Mouse (Mus musculus): ENCODE measurements around the gene Nhlrc3.

Gene Nhlrc3

GRCm38 (mm10) chr3:53454005-53454404 lies 9.1 kb downstream of the Nhlrc3 start:
- DNase-seq, result no peak

- DNase-seq, result no peak
Observed at GRCm38 (mm10) chr3:53453346-53453745, 9.8 kb downstream of the Nhlrc3 start.

GRCm38 (mm10) chr3:53452351-53452750 lies 10.8 kb downstream of the Nhlrc3 start:
- DNase-seq, result no peak

- no peak for DNase-seq
Observed at GRCm38 (mm10) chr3:53450666-53451065, 12.5 kb downstream of the Nhlrc3 start.

- DNase-seq, result peak; percentile 82
Observed at GRCm38 (mm10) chr3:53448208-53448607, 14.9 kb downstream of the Nhlrc3 start.

- no peak for DNase-seq
Observed at GRCm38 (mm10) chr3:53446801-53447200, 16.3 kb downstream of the Nhlrc3 start.

- DNase-seq, result no peak
Observed at GRCm38 (mm10) chr3:53445540-53445939, 17.6 kb downstream of the Nhlrc3 start.

GRCm38 (mm10) chr3:53436550-53436949 lies 26.6 kb downstream of the Nhlrc3 start:
- DNase-seq, result no peak

- no peak for DNase-seq
Observed at GRCm38 (mm10) chr3:53434610-53435009, 28.5 kb downstream of the Nhlrc3 start.

GRCm38 (mm10) chr3:53423576-53423975 lies 39.6 kb downstream of the Nhlrc3 start:
- no peak for DNase-seq

GRCm38 (mm10) chr3:53422691-53423090 lies 40.4 kb downstream of the Nhlrc3 start:
- no peak for DNase-seq

- no peak for DNase-seq
Observed at GRCm38 (mm10) chr3:53421656-53422055, 41.5 kb downstream of the Nhlrc3 start.

GRCm38 (mm10) chr3:53417701-53418100 lies 45.4 kb downstream of the Nhlrc3 start:
- DNase-seq, result no peak

GRCm38 (mm10) chr3:53416036-53416506 lies 47.1 kb downstream of the Nhlrc3 start:
- DNase-seq, result no peak

- DNase-seq, result peak; percentile 51
Observed at GRCm38 (mm10) chr3:53413959-53414358, 49.2 kb downstream of the Nhlrc3 start.

- no peak for DNase-seq
Observed at GRCm38 (mm10) chr3:53413465-53413864, 49.7 kb downstream of the Nhlrc3 start.

GRCm38 (mm10) chr3:53412259-53412658 lies 50.9 kb downstream of the Nhlrc3 start:
- DNase-seq, result no peak

- no peak for DNase-seq
Observed at GRCm38 (mm10) chr3:53410031-53410430, 53.1 kb downstream of the Nhlrc3 start.

GRCm38 (mm10) chr3:53407145-53407544 lies 56.0 kb downstream of the Nhlrc3 start:
- DNase-seq, result peak; percentile 9

All from kidney, postnatal 14 days (tissue).